Mouse (Mus musculus): ENCODE measurements around the gene Cox8b. TPM values are rescaled to one million over a fixed set of nuclear protein-coding genes. Genes with fewer than 3 reads are reported as not detected.

The Cox8b gene
- polyA plus RNA-seq, 1 experiment from 2014 or later: 1.2 TPM

DNA sequence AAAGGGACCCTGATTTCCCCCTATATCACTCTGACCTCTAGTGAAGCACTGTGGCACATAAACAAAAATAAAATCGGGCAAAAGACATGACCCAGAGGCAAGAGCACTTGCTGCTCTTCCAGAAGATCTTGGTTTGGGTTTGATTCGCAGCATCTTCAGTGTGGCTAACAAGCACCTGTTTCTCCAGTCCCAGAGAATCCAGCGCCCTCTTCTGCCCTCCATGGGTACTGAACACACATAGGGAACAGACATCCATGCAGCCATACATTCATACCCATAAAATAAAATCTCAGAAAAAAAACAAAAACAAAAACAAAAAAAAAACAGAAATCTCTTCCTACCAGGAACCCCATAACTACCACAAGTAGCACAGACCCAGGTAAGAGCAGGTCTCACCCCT, 38.2 kb upstream of the Cox8b start:
- Histone ChIP-seq H3K4me1 (ENCODE audit: insufficient read depth) (peaks cover 22% of the 10 kb centered on the region), H3K9ac (replicated peaks) (no peak overlapping the region), H3K27ac (ENCODE audit: low read depth) (no peak overlapping the region), H3K27me3 (ENCODE audit: insufficient read depth, low read length) (no peaks in the 10 kb centered on the region), H3K9me3 (ENCODE audit: low read length) (no peaks in the 10 kb centered on the region), H3K4me3 (ENCODE audit: low read depth, low read length) (no peak overlapping the region), H3K4me2 (ENCODE audit: low read depth, low read length) (no peak overlapping the region), H3K36me3 (replicated peaks; ENCODE audit: insufficient read depth, low read length) (no peaks in the 10 kb centered on the region)
- no peak for DNase-seq
- whole genome bisulfite sequencing (ENCODE audit: insufficient replicate concordance): 48% methylated on average over 3 of the region's 3 CpGs
- ATAC-seq: no peak
- TF ChIP-seq CTCF (IDR thresholded peaks at IDR 0.05; ENCODE audit: low read depth) (peak; percentile 61), EP300 (IDR thresholded peaks at IDR 0.05; ENCODE audit: low read depth) (no peak)

DNA sequence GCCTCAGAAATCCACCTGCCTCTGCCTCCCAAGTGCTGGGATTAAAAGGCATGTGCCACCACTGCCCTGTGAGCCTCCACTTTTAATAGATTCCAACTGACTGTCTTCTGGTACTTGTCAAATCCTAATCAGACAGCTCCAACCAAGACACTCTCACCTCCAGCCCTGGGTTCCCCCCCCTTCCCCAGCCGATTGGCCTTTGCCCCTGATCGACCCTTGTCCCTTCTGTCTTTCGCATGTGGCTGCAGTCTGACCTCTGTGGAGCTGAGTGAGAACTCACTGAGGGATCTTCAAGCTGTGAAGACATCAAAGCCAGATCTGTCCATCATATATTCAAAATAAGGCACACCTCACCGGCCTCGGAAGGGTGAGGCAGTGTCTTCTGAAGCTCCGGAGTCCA, 26.9 kb upstream of the Cox8b start:
- no peak for TF ChIP-seq EP300 (IDR thresholded peaks at IDR 0.05; ENCODE audit: low read depth)
- no peak for TF ChIP-seq CTCF (IDR thresholded peaks at IDR 0.05; ENCODE audit: low read depth)
- no peak overlapping the region for H3K4me3 ChIP-seq (ENCODE audit: low read depth, low read length)
- no peaks in the 10 kb centered on the region for H3K9me3 ChIP-seq (ENCODE audit: low read length)
- 70% methylated on average over 6 of the region's 6 CpGs for WGBS (ENCODE audit: insufficient replicate concordance)
- H3K27me3 ChIP-seq (ENCODE audit: insufficient read depth, low read length): peaks cover 18% of the 10 kb centered on the region
- no peak overlapping the region for H3K9ac ChIP-seq (replicated peaks)
- no peak; the same call in 1 of the 2 replicates for ATAC-seq
- no peak overlapping the region for H3K4me2 ChIP-seq (ENCODE audit: low read depth, low read length)
- peaks cover 11% of the 10 kb centered on the region; the same call in 1 of the 2 replicates for H3K36me3 ChIP-seq (replicated peaks; ENCODE audit: insufficient read depth, low read length)
- peaks cover 5% of the 10 kb centered on the region for H3K4me1 ChIP-seq (ENCODE audit: insufficient read depth)
- H3K27ac ChIP-seq (ENCODE audit: low read depth): no peak overlapping the region
- no peak for DNase-seq

DNA sequence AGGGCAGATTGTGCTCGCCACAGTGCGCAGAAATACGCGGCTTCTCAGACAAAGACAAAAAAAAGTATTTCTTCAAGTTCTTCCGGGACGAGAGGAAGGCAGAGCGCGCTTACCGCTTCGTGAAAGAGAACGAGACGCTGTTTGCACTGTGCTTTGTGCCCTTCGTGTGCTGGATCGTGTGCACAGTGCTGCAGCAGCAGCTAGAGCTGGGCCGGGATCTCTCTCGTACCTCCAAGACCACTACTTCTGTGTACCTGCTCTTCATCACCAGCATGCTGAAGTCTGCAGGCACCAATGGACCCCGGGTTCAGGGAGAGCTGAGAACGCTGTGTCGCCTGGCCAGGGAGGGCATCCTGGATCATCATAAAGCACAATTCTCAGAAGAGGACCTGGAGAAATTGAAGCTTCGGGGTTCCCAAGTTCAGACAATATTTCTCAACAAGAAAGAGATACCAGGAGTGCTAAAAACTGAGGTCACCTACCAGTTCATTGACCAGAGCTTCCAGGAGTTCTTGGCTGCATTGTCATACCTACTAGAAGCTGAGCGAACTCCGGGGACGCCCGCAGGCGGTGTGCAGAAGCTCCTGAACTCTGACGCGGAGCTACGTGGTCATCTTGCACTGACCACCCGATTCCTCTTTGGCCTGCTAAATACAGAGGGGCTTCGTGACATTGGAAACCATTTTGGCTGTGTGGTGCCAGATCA, 23.0 kb upstream of the Cox8b start:
- 26% methylated on average over 30 of the region's 30 CpGs for WGBS (ENCODE audit: insufficient replicate concordance)
- TF ChIP-seq CTCF (IDR thresholded peaks at IDR 0.05; ENCODE audit: low read depth) (no peak), EP300 (IDR thresholded peaks at IDR 0.05; ENCODE audit: low read depth) (no peak)
- H3K36me3 ChIP-seq (replicated peaks; ENCODE audit: insufficient read depth, low read length): peaks cover 2% of the 10 kb centered on the region
- H3K9me3 ChIP-seq (ENCODE audit: low read length): no peaks in the 10 kb centered on the region
- H3K27me3 ChIP-seq (ENCODE audit: insufficient read depth, low read length): peaks cover 27% of the 10 kb centered on the region
- ATAC-seq (no peak), DNase-seq (no peak)
- peak overlapping the region; percentile 59 for H3K4me2 ChIP-seq (ENCODE audit: low read depth, low read length)
- peaks cover 11% of the 10 kb centered on the region for H3K4me1 ChIP-seq (ENCODE audit: insufficient read depth)
- no peak overlapping the region for H3K27ac ChIP-seq (ENCODE audit: low read depth)
- H3K9ac ChIP-seq (replicated peaks): no peak overlapping the region
- H3K4me3 ChIP-seq (ENCODE audit: low read depth, low read length): no peak overlapping the region

DNA sequence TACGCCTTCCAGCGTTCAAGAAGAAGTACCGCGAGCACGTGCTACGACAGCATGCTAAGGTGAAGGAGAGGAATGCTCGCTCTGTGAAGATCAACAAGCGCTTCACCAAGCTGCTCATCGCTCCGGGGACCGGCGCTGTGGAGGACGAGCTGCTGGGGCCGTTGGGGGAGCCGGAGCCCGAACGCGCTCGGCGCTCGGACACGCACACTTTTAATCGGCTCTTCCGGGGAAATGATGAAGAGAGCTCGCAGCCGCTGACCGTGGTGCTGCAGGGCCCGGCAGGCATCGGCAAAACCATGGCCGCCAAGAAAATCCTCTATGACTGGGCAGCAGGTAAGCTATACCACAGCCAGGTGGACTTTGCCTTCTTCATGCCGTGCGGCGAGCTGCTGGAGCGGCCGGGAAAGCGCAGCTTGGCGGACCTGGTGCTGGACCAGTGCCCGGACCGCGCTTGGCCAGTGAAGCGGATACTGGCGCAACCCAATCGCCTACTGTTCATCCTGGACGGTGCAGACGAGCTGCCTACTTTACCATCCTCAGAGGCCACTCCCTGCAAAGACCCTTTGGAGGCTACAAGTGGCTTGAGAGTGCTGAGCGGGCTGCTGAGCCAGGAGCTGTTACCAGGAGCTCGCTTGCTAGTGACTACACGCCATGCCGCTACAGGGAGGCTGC, 22.3 kb upstream of the Cox8b start:
- peak overlapping the region; percentile 27 for H3K4me3 ChIP-seq (ENCODE audit: low read depth, low read length)
- H3K36me3 ChIP-seq (replicated peaks; ENCODE audit: insufficient read depth, low read length): no peaks in the 10 kb centered on the region; the same call in 1 of the 2 replicates
- TF ChIP-seq EP300 (IDR thresholded peaks at IDR 0.05; ENCODE audit: low read depth) (no peak), CTCF (IDR thresholded peaks at IDR 0.05; ENCODE audit: low read depth) (no peak)
- peak overlapping the region; percentile 59 for H3K4me2 ChIP-seq (ENCODE audit: low read depth, low read length)
- H3K9ac ChIP-seq (replicated peaks): no peak overlapping the region
- peaks cover 27% of the 10 kb centered on the region for H3K27me3 ChIP-seq (ENCODE audit: insufficient read depth, low read length)
- ATAC-seq: peak; percentile 81
- H3K27ac ChIP-seq (ENCODE audit: low read depth): no peak overlapping the region
- H3K4me1 ChIP-seq (ENCODE audit: insufficient read depth): peaks cover 11% of the 10 kb centered on the region
- no peaks in the 10 kb centered on the region for H3K9me3 ChIP-seq (ENCODE audit: low read length)
- WGBS (ENCODE audit: insufficient replicate concordance): 2% methylated on average over 49 of the region's 49 CpGs
- peak; percentile 72 for DNase-seq

DNA sequence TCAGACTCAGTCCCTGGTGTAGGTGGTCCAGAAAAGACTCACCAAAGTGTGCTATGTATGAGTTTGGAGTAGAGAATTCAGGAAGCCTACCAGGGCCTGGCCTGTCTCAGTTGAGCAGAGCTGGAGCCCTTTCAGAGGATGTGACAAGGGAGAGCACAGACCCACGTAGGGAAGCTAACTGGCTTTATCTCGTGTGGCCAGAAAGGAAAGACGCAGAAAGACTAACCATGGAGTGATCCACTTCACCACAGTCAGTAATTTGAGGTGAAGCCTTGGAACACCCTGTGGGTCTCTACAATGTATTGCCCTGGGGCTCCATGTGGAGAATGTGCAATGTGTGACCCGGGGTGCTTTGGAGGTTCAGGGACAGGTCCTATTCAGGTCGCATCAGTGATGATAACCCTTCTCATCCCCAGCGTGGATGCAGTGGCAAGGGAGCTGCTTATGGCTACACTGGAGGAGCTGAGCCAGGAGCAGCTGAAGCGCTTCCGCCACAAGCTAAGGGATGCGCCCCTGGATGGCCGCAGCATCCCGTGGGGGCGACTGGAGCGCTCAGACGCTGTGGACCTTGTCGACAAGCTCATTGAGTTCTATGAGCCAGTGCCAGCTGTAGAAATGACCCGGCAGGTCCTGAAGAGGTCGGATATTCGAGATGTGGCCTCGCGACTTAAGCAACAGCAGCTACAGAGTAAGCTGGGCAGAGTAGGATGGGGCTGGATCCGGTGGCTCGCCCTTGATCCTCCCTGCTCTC, 21.2 kb upstream of the Cox8b start:
- no peak for ATAC-seq
- Histone ChIP-seq H3K27me3 (ENCODE audit: insufficient read depth, low read length) (peaks cover 27% of the 10 kb centered on the region), H3K9ac (replicated peaks) (no peak overlapping the region), H3K27ac (ENCODE audit: low read depth) (no peak overlapping the region), H3K36me3 (replicated peaks; ENCODE audit: insufficient read depth, low read length) (no peaks in the 10 kb centered on the region; the same call in 1 of the 2 replicates), H3K9me3 (ENCODE audit: low read length) (no peaks in the 10 kb centered on the region), H3K4me1 (ENCODE audit: insufficient read depth) (peaks cover 11% of the 10 kb centered on the region), H3K4me2 (ENCODE audit: low read depth, low read length) (no peak overlapping the region), H3K4me3 (ENCODE audit: low read depth, low read length) (no peak overlapping the region)
- no peak for DNase-seq
- whole genome bisulfite sequencing (ENCODE audit: insufficient replicate concordance): 33% methylated on average over 22 of the region's 22 CpGs
- TF ChIP-seq EP300 (IDR thresholded peaks at IDR 0.05; ENCODE audit: low read depth): no peak
- no peak for TF ChIP-seq CTCF (IDR thresholded peaks at IDR 0.05; ENCODE audit: low read depth)

All from liver, postnatal 0 days (tissue).